Mouse (Mus musculus): ENCODE results near the gene Zbtb16. TPM values are rescaled to one million over a fixed set of nuclear protein-coding genes. Genes with fewer than 3 reads are reported as not detected.
A peak's percentile ranks its signal among the peaks of the same experiment; 100 is the strongest.

Zbtb16 gene
- total and polyA plus RNA-seq, 2 experiments: 7.2 to 24.2 TPM

DNA sequence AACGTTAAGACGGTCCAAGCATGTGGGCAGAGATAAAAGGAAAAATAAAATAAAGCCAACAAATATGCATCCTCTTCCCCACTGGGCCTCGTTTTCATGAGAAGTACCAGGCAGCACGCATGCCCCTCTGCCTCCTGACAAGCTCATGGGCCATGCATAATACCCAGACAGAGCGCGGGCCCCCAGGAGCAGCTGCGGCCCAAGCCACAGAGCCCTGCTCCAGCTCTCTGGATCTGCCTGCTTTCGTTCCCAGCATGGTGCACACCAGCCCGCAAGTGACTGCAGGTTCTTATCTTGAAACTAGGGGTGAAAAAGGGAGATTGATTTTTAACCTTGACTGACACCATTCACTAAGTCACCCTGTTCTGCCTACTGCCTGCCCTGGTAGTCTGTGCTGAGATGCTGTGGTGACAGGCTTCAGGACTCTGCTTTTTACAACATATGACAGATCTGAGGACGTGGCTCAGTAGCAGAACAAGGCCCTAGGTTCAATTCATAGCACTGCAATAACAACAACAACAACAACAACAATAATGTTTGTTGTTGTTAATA, 79.7 kb downstream of the Zbtb16 start:
- Histone ChIP-seq H3K36me3 (ENCODE audit: control insufficient read depth, insufficient read depth, low read length) (no peaks in the 10 kb centered on the region), H3K27me3 (ENCODE audit: control insufficient read depth, insufficient read depth, low read length) (no peaks in the 10 kb centered on the region), H3K9ac (ENCODE audit: low read depth, low read length) (no peak overlapping the region), H3K79me2 (ENCODE audit: control insufficient read depth, insufficient read depth, low read length) (peaks cover 28% of the 10 kb centered on the region; the same call in 1 of the 2 replicates), H3K4me1 (ENCODE audit: control insufficient read depth, insufficient read depth, low read length) (peaks cover 50% of the 10 kb centered on the region), H3K27ac (replicated peaks; ENCODE audit: insufficient read depth, low read depth, low read length) (peak overlapping the region; percentile 48), H3K4me3 (ENCODE audit: insufficient read depth, low read depth, low read length) (no peak overlapping the region)
- peak; percentile 56 for DNase-seq (ENCODE audit: extremely low read depth, low read depth, low spot score)
- WGBS: 69% methylated on average over 10 of the region's 10 CpGs
- TF ChIP-seq POLR2A (IDR thresholded peaks at IDR 0.05; ENCODE audit: extremely low read depth, insufficient read depth, low read length): no peak
- TF ChIP-seq CTCF (IDR thresholded peaks at IDR 0.05; ENCODE audit: low read depth, low read length): no peak

DNA sequence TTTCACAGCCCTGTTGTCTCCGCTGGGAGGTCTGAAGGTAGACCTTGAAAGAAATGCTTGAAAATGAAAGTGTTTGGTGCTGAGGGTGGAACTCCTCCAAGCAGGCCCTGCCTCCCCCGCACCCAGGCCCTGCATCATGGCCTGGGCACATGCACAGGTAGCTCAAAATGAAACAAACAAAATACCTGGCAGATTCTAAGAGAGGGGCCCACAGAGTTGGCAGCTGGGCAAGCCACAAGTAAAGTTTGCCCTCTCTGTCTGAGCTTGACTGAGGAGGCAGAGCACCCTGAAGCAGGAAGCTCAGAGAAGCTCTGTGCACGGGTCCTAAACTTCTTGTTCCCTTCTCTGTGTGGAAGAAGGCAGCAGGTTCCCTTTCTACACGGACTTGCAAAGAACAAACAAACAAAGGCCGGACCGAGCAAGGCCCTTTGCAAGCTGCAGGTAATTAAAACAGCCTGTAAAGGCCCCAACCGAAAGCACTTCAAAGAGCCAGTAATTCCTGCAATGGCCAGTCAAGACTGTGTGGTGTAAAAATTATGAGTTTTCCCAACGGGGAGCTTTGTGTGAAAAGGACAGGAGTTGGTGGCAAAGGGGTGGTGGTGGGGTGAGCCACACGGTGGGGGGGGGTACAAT, 80.5 kb downstream of the Zbtb16 start:
- H3K4me3 ChIP-seq (ENCODE audit: insufficient read depth, low read depth, low read length): no peak overlapping the region
- DNase-seq (ENCODE audit: extremely low read depth, low read depth, low spot score): peak; percentile 70
- WGBS: 25% methylated on average over 9 of the region's 9 CpGs
- no peaks in the 10 kb centered on the region for H3K36me3 ChIP-seq (ENCODE audit: control insufficient read depth, insufficient read depth, low read length)
- no peaks in the 10 kb centered on the region for H3K27me3 ChIP-seq (ENCODE audit: control insufficient read depth, insufficient read depth, low read length)
- no peak for TF ChIP-seq POLR2A (IDR thresholded peaks at IDR 0.05; ENCODE audit: extremely low read depth, insufficient read depth, low read length)
- no peak for TF ChIP-seq CTCF (IDR thresholded peaks at IDR 0.05; ENCODE audit: low read depth, low read length)
- peaks cover 57% of the 10 kb centered on the region for H3K4me1 ChIP-seq (ENCODE audit: control insufficient read depth, insufficient read depth, low read length)
- peak overlapping the region; percentile 84 for H3K27ac ChIP-seq (replicated peaks; ENCODE audit: insufficient read depth, low read depth, low read length)
- H3K9ac ChIP-seq (ENCODE audit: low read depth, low read length): peak overlapping the region; percentile 33
- peaks cover 36% of the 10 kb centered on the region for H3K79me2 ChIP-seq (ENCODE audit: control insufficient read depth, insufficient read depth, low read length)

DNA sequence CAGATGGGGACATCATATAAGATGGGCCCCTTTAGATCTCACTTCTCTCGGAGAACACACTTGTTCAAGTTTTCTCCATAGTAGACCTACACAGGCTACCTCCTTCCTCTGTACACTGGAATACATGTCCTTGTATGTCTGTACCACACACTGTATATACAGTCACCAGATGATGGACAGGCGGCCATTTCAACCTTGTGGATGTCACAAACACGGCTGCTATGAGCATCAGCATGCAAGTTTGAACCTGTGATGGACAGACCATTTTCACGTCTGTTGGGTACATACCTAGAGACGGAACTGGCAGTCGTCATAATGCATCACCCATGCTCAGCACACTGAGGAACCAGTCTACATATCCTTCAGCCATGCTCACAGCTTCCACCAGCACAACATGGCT, 81.6 kb downstream of the Zbtb16 start:
- WGBS: 95% methylated on average over 6 of the region's 6 CpGs
- no peak overlapping the region for H3K9ac ChIP-seq (ENCODE audit: low read depth, low read length)

DNA sequence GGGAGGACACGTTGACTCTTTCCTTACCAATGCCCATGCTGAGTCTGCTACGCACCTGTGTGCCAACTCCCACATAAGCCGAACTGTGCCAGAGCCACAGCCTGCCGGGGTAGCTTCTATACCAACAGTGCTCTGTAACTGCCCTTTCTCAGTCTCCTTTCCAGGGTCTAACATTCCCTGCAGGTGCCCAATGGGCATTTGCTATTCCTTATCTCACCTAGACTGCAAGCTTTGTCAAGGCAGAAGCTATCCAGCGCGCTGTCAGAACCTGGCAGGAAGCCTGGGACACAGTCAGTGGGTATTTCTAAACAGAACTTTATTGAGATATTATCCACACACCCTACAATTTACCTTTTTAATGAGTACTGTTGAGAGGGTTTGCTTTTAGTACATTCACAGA, 82.1 kb downstream of the Zbtb16 start:
- H3K79me2 ChIP-seq (ENCODE audit: control insufficient read depth, insufficient read depth, low read length): peaks cover 33% of the 10 kb centered on the region
- TF ChIP-seq CTCF (IDR thresholded peaks at IDR 0.05; ENCODE audit: low read depth, low read length) (no peak), POLR2A (IDR thresholded peaks at IDR 0.05; ENCODE audit: extremely low read depth, insufficient read depth, low read length) (no peak)
- peaks cover 61% of the 10 kb centered on the region for H3K4me1 ChIP-seq (ENCODE audit: control insufficient read depth, insufficient read depth, low read length)
- DNase-seq (ENCODE audit: extremely low read depth, low read depth, low spot score): peak; percentile 54
- no peaks in the 10 kb centered on the region for H3K36me3 ChIP-seq (ENCODE audit: control insufficient read depth, insufficient read depth, low read length)
- peak overlapping the region; percentile 6 for H3K9ac ChIP-seq (ENCODE audit: low read depth, low read length)
- H3K27me3 ChIP-seq (ENCODE audit: control insufficient read depth, insufficient read depth, low read length): no peaks in the 10 kb centered on the region
- WGBS: 49% methylated on average over 6 of the region's 6 CpGs
- peak overlapping the region; percentile 9 for H3K27ac ChIP-seq (replicated peaks; ENCODE audit: insufficient read depth, low read depth, low read length)
- no peak overlapping the region for H3K4me3 ChIP-seq (ENCODE audit: insufficient read depth, low read depth, low read length)

More for the DNA sequence above, 81.6 kb downstream of the Zbtb16 start:
- Histone ChIP-seq H3K27me3 (ENCODE audit: control insufficient read depth, insufficient read depth, low read length) (no peaks in the 10 kb centered on the region), H3K79me2 (ENCODE audit: control insufficient read depth, insufficient read depth, low read length) (peaks cover 37% of the 10 kb centered on the region), H3K4me3 (ENCODE audit: insufficient read depth, low read depth, low read length) (no peak overlapping the region), H3K36me3 (ENCODE audit: control insufficient read depth, insufficient read depth, low read length) (no peaks in the 10 kb centered on the region), H3K4me1 (ENCODE audit: control insufficient read depth, insufficient read depth, low read length) (peaks cover 58% of the 10 kb centered on the region), H3K27ac (replicated peaks; ENCODE audit: insufficient read depth, low read depth, low read length) (no peak overlapping the region)
- DNase-seq (ENCODE audit: extremely low read depth, low read depth, low spot score): no peak
- TF ChIP-seq POLR2A (IDR thresholded peaks at IDR 0.05; ENCODE audit: extremely low read depth, insufficient read depth, low read length) (no peak), CTCF (IDR thresholded peaks at IDR 0.05; ENCODE audit: low read depth, low read length) (no peak)

DNA sequence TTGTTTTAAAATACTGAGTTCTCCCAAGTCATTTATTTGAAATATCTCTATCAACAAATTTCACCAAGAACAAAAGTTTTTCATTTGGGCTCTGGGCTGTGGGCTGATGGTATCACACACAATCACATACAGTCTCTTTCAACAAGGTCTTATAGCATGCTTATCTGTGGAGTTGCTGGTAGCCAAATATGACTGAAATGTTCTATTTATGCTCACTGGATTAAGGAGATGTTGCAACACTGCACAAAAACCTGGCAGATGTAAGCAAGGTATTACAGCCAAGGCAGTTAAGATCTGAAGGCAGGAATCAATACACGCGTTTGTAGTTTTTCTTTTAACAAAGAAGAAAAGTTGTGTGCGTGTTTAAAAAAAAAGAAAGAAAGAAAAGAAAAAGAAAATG, 84.1 kb downstream of the Zbtb16 start:
- H3K27ac ChIP-seq (replicated peaks; ENCODE audit: insufficient read depth, low read depth, low read length): peak overlapping the region; percentile 79
- peaks cover 29% of the 10 kb centered on the region for H3K79me2 ChIP-seq (ENCODE audit: control insufficient read depth, insufficient read depth, low read length)
- TF ChIP-seq POLR2A (IDR thresholded peaks at IDR 0.05; ENCODE audit: extremely low read depth, insufficient read depth, low read length) (no peak), CTCF (IDR thresholded peaks at IDR 0.05; ENCODE audit: low read depth, low read length) (no peak)
- H3K4me3 ChIP-seq (ENCODE audit: insufficient read depth, low read depth, low read length): no peak overlapping the region
- peak; percentile 97 for DNase-seq (ENCODE audit: extremely low read depth, low read depth, low spot score)
- no peaks in the 10 kb centered on the region for H3K36me3 ChIP-seq (ENCODE audit: control insufficient read depth, insufficient read depth, low read length)
- H3K27me3 ChIP-seq (ENCODE audit: control insufficient read depth, insufficient read depth, low read length): no peaks in the 10 kb centered on the region
- no peak overlapping the region for H3K9ac ChIP-seq (ENCODE audit: low read depth, low read length)
- 19% methylated on average over 3 of the region's 3 CpGs for WGBS
- H3K4me1 ChIP-seq (ENCODE audit: control insufficient read depth, insufficient read depth, low read length): peaks cover 68% of the 10 kb centered on the region

DNA sequence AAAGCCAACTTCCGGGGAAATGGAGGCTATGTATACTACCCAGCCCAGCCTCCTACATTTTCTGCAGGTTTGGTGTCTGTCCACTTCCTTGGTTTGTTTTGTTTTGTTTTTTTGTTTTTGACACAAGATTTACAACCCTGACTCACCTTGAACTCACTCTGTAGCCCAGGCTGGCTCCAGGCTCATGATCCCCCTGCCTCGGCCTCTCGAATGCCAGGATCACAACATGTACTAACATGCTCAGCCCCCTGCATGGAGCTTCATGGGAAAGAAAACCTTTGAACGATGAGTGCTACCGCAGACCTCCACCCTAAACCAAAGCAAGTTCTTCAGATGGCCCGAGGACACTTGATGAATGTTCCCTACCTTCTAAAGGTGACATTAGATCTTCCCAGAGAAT, 86.4 kb downstream of the Zbtb16 start:
- H3K36me3 ChIP-seq (ENCODE audit: control insufficient read depth, insufficient read depth, low read length): no peaks in the 10 kb centered on the region
- H3K79me2 ChIP-seq (ENCODE audit: control insufficient read depth, insufficient read depth, low read length): peaks cover 29% of the 10 kb centered on the region
- H3K4me1 ChIP-seq (ENCODE audit: control insufficient read depth, insufficient read depth, low read length): peaks cover 62% of the 10 kb centered on the region
- no peak for TF ChIP-seq POLR2A (IDR thresholded peaks at IDR 0.05; ENCODE audit: extremely low read depth, insufficient read depth, low read length)
- no peak for TF ChIP-seq CTCF (IDR thresholded peaks at IDR 0.05; ENCODE audit: low read depth, low read length)
- 80% methylated on average over 6 of the region's 6 CpGs for WGBS
- H3K27ac ChIP-seq (replicated peaks; ENCODE audit: insufficient read depth, low read depth, low read length): peak overlapping the region; percentile 82
- H3K27me3 ChIP-seq (ENCODE audit: control insufficient read depth, insufficient read depth, low read length): no peaks in the 10 kb centered on the region
- no peak for DNase-seq (ENCODE audit: extremely low read depth, low read depth, low spot score)
- no peak overlapping the region for H3K4me3 ChIP-seq (ENCODE audit: insufficient read depth, low read depth, low read length)
- peak overlapping the region; percentile 29; the same call in 1 of the 2 replicates for H3K9ac ChIP-seq (ENCODE audit: low read depth, low read length)
